Mouse (Mus musculus) urinary bladder, postnatal 36 days (tissue): Measurements from ENCODE around the gene Gfer.
"Not testable (repeated sequence)": the region's sequence is repeated elsewhere in the genome, so short reads cannot be mapped to it uniquely, and the experiment has no call there.

Experiments used
- DNase-seq, 2 experiments: peaks; one replicate each; pipeline ENCODE4 v3.0.0; 2022; ENCODE audit warnings: low spot score in 2 of 2, mixed read lengths in 1 of 2

Gfer gene

DNA sequence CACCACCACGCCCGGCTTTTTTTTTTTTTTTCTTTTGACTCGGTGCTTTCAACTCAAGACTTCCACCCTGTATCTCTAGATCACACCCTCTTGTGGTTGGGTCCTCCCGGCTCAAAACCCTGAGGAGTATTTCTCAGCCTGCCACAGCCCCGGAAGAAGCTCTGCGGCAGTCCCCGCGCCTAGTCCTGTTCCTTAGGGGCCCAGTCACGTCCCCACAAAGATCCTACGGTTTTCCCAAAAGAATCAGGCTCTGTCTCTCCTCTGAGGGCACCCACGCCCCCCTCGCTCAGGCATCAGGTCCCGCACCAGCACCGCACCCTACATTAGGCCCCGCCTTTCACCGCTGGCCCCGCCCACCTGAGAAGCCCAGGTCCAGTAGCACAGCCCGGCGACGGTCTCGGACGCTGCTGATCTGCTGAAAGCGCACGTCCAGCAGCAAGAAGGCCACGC lies 8.8 kb downstream of the Gfer start:
- DNase-seq: peak in 1 of 2 experiments; percentile 62

DNA sequence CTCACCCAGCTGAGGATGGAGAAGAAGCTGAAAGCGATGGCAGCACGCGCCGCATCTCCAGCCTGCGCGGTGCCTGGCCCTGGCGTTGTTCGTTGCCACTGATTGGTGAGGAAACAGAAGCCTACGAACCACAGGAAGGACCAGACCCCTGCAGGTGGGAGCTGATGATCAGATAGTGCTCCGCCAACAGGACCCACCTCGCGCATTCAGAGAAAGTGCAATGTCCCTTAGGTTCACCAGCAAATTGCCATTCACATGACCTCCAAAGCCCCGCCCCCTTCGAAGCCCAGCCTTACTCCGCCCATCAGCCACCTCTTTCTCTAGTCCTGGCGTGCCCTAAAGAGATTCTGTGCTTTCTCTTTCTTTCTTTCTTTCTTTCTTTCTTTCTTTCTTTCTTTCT lies 9.4 kb downstream of the Gfer start:
- no peak for DNase-seq

DNA sequence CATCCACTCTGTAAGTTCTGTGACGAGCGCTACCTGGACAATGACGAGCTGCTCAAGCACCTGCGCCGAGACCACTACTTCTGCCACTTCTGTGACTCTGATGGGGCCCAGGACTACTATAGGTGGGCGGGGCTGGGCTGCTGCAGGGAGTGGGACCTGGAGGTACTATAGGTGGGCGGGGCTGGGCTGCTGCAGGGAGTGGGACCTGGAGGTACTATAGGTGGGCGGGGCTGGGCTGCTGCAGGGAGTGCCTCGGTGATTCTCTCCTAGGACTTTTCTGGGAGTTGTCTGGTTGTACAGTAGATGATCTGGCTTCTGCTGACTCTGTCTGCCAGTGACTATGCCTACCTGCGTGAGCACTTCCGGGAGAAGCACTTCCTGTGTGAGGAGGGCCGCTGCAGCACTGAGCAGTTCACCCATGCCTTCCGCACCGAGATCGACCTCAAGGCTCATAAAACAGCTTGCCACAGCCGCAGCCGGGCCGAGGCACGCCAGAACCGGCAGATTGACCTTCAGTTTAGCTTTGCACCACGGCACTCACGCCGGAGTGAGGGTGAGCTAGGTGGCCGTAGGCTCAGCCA lies 18.4 kb downstream of the Gfer start:
- no peak for DNase-seq

DNA sequence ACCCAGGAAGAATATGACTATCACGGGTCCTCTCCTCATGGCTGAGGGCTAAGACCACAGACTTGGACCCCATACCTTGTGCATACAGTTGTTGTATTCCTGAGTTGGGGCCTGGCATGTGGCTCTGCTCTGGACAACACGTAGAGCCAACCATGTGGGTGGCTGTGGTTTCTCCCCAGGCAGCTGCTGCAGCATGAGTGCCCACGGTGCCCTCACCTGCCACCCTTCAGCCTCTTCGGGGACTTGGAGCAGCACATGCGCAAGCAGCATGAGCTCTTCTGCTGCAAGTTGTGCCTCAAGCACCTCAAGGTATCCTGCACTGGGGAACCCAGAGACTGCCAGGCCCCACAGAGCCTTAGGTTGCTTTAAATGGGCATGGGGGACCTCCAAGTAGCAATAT lies 19.1 kb downstream of the Gfer start:
- DNase-seq: no peak

DNA sequence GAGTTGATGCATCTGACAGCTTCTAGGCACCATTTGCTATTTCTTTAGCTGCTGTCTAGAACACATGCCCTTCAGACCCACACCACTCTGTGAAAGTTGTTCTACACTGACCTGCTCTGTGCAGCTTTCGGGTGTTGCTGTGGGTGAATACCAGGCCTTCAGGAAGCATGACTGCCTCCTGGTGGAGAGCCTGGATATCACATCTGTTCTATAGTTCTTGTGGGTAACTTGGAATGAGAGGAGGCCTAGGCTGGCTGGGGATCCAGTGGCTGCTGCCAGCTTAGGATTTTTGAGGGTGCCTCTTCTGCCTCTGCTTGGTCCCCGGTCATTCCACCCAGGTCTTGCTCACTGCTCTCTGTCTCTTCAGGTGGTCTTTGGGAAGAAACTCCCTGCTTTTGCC lies 19.8 kb downstream of the Gfer start:
- peak; percentile 53 to 59 for DNase-seq

DNA sequence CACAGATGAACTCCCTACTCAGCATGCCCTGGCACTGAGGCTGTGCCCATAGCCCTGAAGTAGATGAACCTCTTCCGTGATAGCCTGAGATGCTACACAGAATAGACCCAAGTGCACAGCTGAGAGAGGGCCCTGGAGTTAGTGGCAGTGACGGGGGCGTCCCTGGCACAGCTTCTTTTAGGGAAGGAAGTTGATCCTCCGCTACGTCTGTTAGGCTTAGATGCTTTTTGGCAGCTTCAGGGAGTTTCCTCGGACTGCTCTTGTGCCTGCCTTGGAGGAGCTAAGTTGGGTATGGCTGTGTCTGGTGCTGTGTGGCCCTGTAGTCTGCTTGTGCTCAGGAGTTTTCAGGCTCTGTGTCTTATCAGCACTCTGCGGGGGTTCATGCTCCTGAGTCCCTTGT lies 21.7 kb downstream of the Gfer start:
- no peak for DNase-seq

DNA sequence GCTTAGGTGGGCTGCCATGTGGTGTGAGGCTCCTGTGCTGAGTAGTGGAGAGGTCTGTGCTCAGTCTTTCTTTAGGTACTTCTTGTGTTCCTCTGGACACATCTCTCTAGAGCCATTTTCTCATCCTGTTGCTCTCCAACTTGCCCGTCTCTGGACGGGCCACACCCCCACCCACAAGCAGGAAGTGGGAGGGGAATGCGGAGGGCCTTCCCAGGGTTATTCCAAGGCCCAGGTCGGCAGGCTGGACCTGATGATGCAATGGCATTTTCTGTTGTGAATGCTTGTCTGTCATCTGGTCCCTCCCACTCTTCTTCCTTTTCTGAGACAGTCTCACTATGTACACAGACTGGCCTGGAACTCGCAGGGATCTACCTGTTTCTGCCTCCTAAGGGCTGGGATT lies 23.8 kb downstream of the Gfer start:
- peak in 1 of 2 experiments; percentile 50 for DNase-seq

DNA sequence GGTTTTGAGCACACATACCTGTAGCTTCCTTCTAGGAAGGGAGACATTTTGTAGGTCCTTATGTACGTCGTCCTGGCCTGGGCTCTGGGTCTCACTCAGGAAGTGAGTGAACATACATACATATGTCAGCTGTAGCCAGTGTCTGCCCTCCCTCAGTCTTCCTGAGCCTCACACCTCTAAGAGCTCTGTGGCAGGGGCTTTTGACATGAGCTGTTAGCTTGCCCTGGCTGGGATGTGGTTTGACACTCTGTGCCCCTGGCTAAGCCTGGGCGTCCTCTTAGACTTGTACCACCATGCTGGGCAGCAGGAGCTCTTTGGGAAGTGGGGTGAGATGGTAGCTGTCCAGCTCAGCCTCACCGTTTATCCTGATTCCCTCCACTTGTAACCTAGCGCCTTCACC lies 24.6 kb downstream of the Gfer start:
- DNase-seq: no peak

DNA sequence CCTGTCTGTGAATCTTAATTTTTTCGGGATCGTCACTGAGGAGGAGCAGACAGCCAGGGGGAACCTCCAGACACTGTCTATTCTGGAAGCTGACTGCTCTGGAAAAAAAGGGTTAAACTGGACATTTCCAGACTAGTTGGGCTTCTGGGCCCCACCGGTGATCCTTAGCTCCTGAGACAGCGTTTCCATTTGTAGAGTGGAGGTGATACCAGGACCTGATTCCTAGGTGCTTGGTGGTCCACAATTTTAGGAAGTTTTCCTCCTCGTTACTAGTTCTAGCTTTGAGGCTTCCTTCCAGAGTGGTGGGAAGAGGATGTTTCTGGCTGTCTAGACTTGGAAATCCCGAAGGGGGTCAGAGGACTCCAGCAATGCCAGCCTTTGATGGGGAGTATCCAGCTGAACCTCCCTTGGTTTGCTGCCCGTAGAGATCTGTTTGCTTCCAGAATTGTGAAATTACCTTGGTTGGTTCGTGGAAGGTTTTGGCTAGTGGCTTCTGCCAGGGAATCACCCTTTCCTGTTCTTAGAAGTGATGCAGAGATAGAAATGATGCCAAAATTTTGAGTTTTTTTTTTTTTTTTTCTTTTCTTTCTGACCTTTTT lies 25.6 kb downstream of the Gfer start:
- DNase-seq: no peak

DNA sequence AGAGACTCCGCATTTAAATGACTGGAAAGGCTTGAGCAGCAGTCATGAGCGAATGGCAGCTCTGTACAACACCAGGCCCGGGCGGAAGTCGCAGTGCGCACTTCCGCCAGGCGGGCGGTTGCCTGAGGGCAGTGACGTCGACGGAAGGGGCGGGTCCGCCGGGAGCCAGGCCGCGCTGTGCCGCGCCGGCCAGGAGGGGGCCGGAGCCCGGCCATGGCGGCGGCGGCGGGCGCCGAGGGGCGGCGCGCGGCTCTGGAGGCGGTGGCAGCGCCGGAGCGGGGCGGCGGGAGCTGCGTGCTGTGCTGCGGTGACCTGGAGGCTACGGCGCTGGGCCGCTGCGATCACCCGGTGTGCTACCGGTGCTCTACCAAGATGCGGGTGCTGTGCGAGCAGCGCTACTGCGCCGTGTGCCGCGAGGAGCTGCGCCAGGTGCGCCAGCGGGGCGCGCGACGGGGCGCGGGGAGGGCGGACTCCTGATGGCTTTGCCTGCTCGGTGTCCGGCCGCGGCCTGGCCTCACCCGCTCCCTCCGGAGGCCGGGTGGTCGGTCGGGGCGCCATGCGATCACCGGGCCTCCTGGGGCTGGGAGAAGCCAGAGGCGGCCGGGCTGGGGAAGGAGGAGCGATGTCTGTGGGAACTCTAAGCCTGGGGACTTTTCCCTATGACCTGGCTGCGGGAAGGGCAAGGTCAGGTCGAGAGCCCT lies 26.3 kb downstream of the Gfer start, which contains the start of gene Zfp598:
Gene Zfp598, plus strand, starts transcription at position 143 of the 701 bp plus-strand sequence.
- DNase-seq: peak; percentile 92 to 94

DNA sequence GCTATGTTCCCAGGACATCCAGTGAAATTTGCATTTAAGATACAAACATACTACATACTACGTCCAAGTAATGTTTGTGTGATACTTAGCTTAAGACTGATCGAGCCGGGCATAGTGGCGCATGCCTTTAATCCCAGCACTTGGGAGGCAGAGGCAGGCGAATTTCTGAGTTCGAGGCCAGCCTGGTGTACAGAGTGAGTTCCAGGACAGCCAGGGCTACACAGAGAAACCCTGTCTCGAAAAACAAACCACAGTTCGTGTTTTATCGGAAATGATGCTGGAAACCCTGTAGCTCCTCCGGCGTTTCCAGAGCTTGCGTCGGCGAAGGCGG lies 26.8 kb downstream of the Gfer start:
- not testable (repeated sequence) for DNase-seq

DNA sequence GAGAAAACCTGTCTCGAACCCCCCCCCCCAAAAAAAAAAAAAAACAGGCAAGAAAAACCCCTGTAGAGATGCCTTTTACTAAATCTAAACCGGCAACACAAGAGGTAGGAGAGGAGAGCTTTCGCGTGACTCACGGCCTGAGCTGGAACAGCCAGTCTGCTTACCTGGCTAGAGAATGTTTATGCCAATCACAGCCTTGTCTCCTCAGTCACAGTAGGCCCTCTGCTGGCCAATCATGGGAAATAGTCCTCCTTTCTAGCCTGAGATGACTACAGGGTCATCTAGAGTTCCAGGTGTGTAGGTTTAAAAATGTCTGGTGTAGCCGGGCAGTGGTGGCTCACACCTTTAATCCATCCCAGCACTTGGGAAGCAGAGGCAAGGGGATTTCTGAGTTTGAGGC lies 28.5 kb downstream of the Gfer start:
- peak; percentile 65 to 79 for DNase-seq

DNA sequence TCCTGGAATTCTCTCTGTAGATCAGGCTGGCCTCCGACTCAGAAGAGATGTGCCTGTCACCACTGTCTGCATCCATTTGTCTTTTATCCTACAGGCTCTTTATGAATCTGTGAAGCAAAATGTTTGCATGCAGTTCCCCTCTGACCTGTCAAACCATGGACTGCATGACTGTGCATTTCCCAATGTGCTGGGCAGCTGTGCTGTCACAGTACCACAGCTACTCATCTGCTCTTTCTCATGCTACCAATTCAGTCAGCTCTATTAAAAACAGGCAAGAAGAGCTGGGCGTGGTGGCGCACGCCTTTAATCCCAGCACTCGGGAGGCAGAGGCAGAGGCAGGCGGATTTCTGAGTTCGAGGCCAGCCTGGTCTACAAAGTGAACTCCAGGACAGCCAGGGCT lies 28.9 kb downstream of the Gfer start:
- not testable (repeated sequence) for DNase-seq

DNA sequence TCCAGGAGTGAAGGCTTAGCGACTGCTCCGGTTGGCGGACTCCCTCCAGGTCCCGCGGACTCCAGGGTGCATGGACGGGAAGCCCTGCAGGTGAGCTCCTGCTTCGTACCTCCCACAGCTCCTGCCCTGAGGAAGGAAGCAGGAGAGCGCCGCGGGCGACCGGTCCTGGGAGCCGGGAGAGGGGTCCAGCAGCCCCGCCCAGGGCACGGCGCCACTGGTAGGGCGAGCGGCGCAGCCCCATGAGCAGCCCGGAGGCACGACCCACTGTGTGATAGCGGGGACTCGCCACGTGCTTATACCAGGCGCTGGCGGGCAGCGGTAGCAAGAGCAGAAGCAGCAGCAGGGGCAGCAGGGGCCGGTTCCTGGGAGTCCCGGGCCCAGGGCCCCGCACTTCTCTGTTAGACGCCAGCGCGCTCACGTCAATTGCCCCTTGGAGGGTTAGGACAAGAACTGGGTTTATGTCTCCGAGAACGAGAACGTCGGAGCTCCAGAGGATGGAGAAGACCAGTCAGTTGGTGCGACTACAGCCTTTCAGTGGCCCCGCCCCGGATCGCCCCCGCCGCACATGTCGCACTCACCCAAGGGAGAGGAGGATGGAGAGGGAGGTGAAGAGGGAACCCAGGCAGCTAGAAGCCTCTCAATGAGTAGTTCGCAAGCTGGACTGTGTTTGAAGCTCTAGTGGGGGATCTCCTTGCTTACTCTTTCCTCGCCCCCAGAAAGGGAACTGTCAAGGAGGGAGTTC lies 37.8 kb downstream of the Gfer start, which contains the start of gene Npw:
Gene Npw, minus strand, starts transcription at position 441 of the 742 bp plus-strand sequence.
- no peak for DNase-seq

DNA sequence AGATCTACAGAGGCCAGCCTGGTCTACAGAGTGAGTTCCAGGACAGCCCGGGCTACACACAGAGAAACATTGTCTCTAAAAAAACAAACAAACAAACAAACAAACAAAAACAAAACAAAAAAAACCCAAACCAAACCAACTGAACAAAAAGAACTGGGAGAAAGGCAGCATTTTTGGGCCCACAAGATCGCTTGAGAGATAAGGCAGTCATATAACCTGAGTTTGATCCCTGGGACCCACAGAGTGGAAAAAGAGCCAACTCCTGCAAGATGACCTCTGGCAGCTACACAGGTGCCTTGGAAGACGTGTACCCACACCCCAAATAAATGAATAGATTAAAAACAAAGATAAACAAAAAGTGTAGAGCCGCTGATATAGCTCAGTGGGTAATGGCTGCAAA lies 41.0 kb downstream of the Gfer start:
- DNase-seq: no peak

DNA sequence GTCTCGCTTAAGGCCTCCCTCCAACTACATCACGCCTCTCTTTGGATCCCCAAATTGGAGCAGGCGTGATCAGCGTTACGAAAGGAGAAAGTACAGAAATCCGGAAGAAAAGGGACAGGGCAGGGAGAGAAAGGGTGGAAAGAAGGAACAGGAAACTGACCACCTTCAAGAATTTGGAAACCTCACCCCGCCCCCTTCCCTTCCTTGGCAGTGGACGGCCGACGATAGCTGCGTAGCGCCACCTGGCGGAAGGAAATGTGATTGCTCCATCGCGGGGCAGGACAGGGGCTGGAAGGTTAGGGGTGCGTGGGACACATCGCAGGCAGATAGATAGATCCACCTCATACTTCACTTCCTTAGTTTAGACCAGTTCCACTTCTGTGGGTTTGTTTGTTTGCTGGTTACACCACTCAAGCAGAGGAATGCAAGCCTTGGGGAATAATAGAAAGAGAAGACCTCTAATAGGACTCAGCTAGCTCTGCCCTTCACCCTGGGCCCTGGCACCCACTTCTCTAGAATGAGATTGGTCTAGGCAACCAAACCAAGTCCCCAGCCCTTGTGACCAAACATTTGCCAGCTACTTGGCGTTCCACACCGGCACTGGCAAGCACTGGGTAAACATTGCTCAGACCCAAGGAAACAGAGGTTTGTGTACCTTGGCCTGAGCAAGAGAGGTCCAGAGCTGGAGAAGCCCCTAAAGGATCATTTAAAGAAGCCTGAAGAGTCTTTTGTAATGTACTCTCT lies 41.8 kb downstream of the Gfer start:
- peak; percentile 67 to 73 for DNase-seq

DNA sequence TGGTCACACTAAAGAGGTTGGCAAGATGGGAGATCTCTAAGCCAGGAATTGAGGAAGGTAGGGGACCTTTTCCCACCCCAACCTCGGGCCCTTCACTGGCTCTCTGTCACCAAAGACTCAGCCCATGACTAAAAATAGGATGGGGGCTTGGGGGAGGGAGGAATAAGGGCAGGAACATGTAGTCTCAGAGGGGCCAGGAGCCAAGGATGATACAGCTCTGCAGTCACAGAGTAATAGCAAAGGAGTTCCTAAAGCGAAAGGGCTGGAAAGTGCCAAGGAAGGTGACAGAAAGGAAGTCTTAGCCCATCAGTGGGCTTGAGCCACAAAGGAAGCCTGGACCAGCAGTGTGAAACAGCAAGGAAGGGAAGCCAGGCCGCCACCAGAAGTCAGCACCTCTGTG lies 44.1 kb downstream of the Gfer start:
- no peak for DNase-seq

DNA sequence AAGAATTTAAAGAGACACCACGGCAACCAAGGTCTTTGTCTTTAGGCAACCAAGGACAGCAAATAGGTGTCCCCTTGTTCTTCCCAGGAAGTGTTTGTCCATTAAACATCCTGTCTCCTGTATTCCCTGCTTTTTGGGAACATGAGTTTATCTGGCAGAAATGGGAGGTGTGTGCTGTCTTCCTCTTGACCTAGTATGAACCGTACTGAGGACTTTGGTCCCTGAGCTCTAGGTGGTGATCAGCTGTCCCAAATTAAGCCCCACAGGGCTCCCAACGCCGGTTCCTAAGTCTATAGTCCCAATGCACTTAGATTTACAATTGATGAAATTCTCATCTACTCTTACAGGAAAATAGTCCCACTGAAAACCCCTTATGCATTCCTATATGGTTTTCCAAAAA lies 45.2 kb downstream of the Gfer start:
- no peak for DNase-seq

DNA sequence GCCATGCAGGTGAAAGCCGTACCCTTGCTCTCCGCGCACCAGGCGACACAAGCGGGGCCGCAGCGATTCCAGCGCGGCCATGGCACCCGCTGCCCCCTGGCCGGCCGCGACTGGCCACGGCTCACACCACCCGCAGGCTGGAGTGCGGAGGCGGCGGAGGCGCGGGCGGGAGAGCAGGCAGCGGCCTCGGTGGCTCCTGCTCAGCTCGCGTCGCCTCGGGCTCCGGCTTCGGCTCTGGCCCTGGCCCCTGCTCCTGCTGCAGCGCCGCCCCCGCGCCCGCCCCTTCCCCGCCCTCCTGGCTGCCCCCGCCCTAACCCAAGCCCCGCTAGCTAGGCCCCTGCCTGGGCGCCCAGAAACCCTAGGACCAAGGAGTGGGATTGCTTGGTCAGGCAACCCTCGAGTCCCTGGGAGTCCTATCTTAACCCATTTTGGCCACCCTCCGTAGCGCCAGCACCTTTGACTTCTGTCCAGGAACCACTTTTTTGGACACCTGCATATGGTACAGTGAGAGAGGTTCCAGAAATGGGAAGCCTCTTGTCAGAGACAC lies 45.8 kb downstream of the Gfer start, which contains the start of gene Slc9a3r2:
Gene Slc9a3r2, minus strand, starts transcription at position 258 of the 547 bp plus-strand sequence.
- peak; percentile 51 to 54 for DNase-seq

DNA sequence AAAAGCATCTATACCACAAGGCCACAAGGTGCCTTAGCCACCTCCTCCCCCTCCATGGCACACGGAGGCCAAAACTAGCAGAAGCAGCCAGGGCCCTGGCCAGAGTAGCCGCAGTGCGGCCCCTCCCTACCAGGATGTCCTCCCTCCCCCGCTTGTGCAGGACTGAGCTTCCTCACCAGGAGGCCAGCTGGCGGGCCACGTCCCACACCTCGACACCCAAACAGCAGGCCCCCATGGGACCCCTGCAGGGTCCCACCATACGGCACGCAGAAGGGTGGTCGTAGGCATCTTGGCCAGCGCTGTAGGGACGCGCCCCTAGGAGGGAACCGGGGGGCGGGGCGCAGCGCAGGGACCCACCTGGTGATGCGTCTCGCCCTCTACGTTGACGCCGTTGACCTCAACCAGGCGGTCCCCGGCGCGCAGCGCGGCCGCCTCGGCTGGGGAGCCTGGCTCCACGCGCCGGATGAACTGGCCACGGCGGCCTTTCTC lies 46.3 kb downstream of the Gfer start:
- peak; percentile 48 to 50 for DNase-seq

DNA sequence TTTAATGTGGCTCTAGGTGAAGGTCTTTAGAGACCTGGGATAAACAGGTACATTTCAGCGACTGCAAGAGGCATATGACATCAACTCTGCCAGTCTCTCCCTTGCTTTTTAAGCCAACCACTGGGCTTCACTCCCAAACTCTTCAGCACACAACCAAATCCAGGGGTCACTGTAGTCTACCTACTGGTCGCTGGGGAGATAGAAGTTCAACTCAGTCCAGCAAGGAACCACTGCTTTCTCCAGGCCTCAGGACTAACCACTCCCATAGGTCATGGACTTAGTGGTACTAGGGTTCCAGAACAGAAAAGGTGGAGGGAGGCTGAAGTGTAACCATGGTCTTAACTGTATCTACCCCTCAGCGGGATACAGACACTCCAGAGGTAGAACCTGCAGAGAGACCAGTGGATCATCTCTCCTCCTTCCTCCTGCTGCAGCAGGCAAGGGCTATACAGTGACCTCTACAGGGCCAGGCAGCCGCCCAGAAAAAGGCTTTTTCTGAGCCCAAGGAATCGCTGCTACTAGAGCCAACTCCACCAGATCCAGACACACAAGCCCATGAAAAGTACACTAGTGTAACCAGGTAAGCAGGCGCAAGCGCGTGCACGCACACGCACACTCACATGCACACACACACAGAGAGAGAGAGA lies 47.1 kb downstream of the Gfer start:
- DNase-seq: no peak
